Mouse (Mus musculus): ENCODE data around the gene Arhgap1.

The Arhgap1 gene

DNA sequence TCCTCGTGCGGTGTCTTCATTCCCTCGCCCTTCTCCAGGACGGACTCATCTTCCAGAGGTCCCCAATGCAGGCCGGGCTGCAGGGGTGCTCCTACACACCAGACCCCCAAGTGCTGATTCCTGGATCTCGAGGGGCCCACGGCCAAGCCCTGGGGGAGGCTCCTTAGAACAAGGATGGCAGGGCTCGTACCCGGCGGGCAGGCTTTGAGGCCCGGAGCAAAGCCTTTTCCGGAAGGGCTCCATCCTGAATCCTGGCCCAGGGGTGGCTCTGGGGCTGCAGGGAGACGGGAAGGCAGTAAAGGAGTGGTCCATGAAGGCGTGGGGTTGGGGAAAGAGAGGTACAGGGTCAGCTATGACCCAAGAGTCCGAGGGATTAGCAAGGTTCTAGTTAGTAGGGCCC is 508 bp upstream of the Arhgap1 start:
- peak; percentile 20 for DNase-seq

DNA sequence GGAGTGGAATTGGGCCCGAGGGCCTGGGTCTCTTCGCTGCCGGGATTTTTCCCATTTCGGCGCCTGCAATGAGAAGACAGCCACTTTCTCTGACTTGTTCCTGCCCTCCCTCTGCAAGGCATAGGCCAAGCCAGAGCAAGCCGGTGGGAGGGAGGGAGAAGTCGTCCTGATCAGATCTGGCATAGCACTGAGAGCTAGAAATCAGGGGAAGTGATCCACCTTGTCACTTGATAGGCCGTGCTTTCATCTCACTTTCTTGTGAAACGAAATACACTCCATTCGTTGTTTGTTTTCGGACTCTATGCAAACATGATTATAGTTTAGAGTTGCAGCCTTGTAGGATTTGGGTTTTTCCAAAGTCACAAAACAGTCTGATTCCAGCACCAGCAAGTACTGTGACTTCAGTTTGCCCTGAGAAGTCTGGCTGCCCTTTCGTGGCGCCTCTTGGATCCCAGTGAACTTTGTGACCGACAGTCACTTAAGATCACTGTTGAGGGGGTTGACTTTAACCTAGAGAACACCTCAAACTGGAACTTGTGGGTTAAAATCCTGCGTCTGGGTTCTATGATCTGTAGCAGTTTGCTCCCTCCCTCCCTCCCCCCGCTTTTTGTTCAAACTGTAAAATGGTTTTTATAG is 818 bp downstream of the Arhgap1 start:
- DNase-seq: no peak

DNA sequence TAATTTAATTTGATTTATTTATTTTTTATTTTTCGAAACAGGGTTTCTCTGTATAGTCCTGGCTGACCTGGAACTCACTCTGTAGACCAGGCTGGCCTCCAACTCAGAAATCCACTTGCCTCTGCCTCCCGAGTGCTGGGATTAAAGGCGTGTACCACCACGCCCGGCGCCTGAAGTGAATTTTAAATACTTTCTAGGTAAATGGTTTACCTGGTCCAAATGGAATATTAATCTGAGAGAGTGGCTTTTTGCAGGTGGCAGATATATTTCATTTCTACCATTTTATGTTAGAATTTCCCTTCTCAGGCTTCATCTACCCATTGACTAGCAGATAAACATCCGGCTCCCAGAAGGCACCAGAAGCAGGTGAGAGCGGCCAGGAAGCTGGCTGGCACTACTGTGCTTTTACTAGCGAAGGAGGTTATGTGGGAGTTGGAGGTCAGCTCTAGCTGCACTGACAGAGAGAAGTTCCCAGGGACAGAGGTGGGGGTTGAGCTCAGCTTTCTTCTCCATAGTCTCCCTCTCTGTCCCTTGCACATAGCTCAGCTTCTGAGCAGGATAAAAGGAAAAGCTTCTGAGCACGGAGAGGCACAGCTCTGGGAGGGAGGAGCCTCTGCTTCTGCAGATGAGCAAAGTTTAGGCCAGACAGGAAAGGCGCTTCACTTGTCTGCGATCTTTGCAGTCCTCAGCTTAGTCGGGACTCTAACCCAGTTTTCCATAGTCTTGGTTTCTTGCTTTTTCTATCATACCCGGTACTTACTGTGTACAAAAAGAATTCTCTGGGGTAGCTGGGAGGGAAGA is 2.0 kb downstream of the Arhgap1 start:
- DNase-seq: no peak

DNA sequence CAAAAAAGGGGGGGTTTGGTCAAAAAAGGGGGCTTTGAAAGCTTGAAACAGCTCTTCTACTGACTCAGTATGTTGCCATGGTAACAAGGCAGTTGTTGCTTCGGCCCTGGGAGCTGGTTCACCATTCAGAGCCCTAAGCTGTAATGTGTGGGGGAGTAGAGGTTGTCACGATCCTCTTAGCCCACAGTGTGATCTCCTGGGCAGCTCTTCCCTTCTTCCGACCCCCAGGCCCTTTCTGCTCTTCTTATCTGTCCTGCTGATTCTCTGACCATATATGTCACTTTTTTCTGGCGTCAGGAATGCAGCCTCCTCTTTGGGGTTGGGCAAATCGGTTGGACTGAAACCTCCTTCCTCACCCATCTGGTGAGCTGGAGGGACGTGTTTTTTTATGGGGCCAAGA is 3.2 kb downstream of the Arhgap1 start:
- no peak for DNase-seq

DNA sequence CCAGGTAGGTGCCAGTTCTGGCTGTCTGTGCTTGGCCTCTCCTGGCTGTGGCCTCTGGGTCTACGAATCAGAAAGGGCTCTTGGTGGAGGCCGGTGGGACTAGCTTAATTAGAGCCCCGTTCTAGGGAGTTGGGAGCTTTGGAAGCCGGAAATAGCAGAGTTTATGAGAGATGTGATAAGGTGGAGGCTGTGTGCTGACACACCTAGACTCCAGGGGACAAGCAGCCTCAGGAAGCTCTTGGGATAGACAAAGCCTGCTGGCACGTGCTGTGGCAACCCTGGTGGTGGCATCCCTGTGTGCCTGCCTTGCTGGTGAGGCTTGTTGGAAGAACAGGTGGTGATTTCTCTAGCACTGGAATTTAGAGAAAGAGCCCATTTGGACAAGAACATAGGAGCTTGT is 5.7 kb downstream of the Arhgap1 start:
- no peak for DNase-seq

DNA sequence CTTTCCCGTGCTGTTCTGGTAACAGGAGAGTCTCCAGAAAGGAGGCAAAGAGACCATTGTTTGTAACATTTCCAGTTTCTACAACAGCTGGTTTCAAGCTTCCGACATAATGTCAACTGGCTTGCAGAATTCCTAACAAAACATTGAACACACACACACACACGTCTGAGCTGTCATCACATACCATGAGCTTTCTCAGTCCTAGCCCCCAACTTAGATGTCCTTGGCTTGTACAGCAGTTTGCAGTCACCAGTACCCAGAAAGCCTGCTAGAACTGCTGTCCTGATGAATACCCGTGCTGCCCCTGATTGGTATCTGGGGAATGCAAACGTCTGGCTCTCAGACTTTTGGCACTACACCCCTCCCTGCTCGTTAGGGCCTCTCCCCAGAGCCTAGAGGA is 6.2 kb downstream of the Arhgap1 start:
- no peak for DNase-seq

DNA sequence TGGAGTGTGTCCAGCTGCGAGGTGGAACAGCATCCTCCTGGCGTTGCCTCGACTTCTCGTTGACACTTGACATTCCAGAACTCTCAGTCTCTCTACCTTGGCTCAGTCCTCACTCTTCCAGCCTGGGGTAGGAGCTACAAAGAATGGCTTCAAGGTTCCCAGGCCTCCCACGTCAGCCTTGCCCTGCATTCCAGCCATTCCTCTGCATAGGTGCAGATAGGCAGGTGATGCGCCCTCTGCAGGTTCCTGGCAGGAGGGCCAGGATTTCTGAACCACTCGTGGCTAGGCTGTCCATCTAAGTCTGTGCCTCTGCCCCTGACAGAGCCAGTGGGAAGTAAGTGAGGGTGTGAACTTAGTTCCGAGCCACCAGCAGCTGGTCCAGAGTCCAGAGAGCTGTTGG is 7.1 kb downstream of the Arhgap1 start:
- no peak for DNase-seq

DNA sequence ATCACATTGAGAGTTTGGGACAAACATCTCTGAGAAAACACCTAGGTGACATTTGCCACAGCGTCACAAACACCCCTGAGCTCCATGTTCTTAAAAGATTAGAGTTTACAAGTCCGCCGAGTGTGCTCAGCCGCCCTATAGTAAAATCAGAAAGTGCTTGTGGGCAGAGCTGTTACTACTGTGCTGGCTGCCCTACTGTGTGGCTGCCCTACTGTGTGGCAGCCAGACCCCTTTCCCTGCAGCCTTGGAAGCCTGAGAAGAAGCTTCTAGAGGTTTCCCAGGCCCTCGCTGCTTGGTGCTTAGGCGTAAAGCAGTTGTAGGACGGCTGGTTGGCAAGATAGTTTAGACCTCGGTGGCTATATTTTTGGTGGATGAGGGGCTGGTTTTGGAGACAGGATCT is 10.0 kb downstream of the Arhgap1 start:
- no peak for DNase-seq

DNA sequence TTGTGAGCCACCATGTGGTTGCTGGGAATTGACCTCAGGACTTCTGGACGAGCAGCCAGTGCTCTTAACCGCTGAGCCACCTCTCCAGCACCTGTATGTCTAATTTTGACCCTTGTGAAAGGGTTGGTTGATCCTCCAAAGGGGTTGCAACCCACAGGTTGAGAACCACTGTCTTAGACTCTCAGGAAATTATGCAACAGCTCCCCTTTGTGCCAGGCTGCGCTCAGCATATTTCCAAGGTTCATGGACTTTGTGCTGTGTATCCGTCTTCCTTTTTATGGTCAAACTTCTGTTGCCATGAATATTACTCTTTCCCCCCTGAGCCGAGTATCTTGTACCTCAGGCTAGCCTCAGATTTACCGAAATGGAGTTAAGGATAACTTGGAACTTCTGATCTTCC is 11.3 kb downstream of the Arhgap1 start:
- no peak for DNase-seq

DNA sequence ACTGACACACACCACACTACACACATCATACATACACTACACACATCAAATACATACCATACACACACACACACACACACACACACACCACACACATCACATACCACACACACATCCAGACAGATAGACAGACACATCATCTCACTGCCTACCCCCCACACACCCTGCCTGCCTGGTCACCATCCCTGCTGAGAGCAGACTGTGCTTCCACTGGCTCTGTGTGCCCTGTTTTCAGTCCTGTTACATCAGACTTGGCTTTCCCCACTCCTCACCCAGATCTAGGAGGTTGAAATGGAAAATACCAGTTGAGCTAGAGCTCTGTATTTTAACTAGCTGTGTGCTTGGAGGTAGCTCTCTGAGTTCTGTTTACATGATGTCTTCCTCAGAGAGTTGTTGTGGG is 15.1 kb downstream of the Arhgap1 start:
- no peak for DNase-seq

DNA sequence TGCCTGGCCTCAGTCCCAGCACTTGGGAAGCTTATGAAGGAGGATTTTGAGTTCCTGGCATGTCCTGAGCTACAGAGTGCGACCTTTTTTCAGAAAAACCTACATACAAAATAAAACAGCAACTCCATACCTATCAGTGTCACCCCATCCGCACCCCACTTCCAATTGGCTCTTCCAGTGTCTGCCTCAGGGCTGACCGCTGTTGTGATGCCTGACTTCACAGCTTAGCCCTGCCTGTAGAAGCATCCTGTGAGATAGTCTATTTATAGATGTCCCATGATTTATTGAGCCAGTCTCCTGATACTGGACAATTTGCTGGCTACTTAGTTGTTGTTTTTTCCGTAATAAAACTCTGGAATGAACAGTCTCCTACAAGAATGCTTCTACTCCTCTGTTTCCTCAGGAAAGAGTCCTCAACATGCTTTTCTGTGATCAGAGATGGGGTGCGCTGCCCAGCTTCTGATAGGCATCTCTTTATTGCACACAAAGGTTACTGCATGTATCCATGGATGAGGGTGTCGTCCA is 16.8 kb downstream of the Arhgap1 start:
- DNase-seq: no peak

DNA sequence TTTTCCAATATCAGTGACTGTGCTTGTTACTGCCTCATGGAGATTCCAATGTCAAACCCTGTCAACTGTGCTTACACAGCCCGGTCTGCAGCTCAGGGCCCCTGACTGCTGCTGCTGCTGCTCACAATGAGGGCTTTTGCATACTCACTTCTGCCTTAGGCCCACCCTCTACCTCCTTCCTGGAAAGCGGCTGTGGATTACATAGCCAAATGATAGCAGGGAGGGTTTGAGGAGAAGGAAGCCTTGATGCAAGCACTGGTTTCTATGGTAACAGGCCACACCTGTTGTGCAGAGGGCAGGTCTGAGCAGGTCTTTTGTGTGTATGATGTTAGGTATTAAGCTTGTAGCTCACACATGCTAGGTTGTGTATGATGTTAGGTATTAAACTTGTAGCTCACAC is 18.1 kb downstream of the Arhgap1 start:
- DNase-seq: no peak

DNA sequence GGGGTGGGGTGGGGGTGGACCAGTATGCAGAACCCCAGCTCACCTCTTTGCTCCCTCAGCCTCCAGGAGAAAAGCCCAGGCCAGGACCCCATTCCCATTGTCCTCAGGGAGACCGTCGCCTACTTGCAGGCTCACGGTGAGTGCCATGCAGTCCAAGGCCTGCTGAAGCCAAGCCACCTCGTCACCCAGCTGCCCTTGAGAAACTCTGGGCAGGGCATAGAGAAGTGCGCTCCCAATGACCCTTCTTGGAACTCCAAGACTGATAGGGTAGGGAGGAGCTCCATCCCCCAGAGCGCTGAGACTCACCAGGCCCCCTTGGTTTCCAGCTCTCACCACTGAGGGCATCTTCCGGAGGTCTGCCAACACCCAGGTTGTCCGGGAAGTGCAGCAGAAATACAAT is 19.7 kb downstream of the Arhgap1 start:
- no peak for DNase-seq

DNA sequence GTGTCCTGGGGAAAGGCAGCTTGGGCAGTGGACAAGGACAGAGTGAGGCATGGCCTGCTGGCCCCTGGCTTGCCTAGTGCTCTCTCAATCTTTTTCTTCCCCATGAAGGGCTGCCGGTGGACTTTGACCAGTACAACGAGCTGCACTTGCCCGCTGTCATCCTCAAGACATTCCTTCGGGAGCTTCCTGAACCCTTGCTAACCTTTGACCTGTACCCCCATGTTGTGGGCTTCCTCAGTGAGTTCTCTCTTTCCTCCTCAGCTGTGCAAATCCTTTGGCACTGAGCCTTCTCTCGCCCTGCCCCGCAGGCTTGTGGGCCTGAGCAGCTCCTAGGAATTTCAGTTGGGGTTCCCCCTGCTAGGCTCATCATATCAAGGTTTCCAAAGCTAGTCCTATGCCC is 20.4 kb downstream of the Arhgap1 start:
- no peak for DNase-seq

DNA sequence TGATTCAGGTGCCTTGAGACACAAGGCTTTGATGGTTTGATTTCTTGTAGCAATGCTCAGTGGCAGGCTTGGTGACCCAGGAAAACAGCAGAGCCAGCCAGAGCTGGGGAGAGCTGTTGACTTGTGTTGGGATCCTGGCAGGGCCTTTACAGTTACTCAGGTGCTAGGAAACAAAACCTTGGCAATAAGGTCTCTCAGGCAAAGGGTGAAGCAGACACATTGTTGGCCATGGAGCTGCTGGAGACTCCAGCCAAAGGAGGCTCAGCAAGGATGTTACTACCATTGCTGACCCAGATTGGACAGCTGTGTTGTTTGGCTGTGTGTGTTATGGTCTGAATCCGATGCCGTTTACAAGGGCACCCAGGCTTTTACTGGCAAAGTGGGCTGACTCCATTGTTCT is 23.9 kb downstream of the Arhgap1 start:
- DNase-seq: no peak

DNA sequence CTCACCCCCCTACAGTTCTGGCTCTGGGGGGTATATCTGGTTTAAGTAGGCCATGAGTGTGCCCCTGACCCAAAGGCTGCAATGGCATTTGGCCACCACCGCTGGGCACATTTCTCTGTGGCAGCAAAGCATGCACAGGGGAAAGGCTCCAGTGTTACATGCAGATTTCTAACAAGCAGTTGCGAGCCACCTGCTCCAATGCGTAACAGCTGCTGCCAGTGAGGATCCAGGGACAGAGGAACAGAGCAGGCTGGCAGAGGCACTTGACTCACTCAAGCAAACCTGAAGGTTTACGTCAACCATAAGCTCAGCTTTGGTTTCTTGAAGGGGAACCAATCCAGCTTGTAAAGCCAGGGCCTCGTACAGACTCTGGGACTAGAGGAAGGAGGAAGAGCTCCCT is 25.2 kb downstream of the Arhgap1 start:
- no peak for DNase-seq

DNA sequence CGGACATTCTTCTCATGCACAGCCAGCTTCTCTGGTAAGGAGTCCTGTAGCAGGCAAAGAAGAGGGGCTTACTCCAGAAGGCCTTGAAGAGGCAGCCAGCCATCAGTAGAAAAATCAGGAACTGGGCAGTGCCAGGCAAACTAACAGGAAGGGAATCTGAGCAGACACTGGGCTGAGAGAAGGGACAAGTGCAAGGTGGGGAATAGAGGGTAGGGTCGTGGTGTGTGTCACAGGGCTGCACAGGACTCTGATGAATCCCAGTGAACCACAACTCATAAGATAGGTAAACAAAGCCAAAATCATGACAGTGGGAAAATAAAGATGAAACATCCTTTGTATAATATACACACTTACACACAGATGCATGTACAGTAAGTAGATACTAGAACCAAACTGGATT is 26.8 kb downstream of the Arhgap1 start:
- DNase-seq: no peak

DNA sequence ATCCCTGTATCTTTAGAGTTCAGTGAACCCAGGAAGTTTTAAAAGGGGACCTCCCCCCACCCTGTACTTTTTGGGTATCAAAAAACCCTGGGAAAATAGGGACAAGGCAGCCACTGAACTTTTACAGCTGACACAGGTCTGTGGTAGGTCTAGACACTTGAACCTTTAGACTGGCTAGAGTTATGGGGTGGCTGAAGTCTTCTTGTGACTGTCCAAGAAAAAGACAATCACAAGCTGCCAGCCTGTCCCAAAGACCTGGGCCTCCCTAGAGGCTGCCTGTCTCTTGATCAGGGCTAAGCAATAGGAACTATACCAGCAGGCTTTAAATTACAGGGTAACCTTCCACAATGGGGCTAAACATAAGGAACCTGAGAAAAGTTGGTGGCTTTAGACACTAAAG is 27.3 kb downstream of the Arhgap1 start:
- no peak for DNase-seq

DNA sequence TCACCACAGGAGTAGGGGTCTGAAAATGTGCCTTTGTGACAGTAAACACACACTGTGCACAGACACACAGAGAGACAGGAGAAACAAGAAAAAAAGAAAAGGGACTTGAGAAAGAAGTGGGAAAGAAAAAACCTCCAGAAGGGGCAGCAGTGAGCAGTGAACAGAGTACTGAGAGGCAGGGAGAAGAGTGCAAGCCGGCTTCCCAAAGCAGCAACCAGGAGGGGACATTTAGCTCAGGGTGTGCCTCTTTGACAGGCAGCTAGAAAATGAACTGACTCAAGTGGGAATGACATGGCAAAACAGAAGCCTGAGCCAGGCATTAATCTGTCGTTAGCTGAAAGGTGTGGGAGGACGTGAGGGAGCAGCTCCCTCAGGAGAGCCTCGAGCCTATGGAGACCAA is 33.2 kb downstream of the Arhgap1 start:
- peak; percentile 23 for DNase-seq

DNA sequence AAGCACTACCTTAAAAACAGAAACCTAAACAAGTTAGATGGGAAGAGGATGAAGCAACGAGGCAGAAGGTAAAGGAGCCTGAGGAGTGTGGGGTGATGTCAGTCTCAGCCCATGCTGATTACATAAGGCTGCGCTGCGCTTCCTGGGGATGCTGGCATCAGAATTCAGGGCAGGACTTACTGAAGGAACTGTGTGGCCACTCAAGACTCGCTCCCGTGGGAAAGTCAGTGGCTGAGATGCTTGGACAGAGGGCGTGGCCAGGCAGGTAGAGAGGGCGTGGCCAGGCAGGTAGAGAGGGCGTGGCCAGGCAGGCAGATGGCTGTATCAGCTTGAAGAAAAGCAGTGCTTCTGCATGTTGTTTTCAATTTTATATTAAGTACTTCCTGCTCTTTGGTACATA is 34.3 kb downstream of the Arhgap1 start:
- no peak for DNase-seq

DNA sequence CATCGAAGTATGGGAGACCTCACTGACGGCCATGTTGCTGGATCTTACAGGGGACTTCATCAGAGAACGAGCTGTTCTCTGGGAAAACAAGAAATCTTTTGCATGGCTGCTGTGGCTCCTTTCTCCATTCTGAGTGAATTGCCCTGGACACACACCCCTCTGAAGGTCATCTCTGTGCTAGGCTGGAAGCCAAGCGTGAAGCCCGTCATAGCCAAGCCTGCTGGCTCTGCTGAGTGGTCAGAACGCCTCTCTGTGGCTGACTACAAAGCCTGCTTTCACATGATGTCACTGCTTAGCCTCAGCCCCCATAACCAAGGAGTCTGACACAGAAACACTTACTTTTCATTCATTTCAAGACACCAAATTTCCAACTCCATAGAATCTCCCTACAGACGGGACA is 39.8 kb downstream of the Arhgap1 start:
- no peak for DNase-seq

DNA sequence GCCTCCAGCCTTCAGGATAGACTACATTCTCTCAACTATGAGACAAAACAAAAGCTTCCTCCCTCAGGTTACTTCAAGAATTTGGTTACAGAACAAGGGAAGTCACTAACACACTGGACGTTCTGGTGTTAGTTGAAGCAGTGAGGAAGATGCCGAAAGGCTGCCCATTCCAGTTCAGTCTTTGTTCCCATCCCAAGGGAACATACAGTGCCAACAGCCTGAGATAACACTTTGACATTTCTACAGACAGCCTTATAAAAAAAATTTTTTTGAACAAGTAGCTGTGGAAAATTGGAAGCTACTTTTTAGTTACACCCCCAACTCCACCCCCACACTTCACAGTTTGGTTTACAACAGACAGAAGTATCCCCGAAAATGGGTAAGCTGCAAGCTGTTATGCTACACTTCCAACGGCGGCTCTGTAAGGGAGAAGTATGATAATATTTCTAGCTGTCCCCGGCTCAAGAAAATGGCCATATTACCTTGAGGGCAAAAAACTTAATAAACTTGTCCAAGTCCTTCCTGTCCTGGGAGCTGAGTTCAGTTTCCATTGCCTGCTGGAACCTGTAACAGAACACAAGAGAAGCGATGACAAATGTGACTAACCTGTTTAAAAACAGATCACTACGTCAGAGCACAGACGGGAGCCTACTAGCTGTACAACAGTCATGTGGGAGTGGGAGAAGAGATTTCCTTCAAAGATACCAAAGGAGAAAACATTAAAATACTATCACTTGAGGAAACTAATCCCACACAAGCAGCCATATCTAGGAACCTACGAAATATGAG is 46.0 kb downstream of the Arhgap1 start:
- DNase-seq: no peak

DNA sequence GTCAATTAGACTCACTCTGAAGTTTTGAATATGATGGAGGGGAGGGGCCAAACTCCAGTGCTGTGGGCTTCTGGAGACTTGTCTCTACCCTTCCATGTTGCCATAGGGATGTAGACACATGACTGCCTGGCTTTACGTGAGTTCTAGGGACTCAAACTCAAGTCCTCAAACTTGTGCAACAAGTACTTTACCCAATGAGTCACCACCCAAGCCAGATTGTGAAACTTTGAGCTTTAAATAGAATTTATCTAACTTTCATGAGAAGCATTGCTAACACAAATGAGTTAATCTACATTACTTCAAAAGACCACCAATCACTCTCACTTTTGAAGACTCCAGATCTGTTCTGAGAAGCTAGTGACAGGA is 46.5 kb downstream of the Arhgap1 start:
- no peak for DNase-seq

DNA sequence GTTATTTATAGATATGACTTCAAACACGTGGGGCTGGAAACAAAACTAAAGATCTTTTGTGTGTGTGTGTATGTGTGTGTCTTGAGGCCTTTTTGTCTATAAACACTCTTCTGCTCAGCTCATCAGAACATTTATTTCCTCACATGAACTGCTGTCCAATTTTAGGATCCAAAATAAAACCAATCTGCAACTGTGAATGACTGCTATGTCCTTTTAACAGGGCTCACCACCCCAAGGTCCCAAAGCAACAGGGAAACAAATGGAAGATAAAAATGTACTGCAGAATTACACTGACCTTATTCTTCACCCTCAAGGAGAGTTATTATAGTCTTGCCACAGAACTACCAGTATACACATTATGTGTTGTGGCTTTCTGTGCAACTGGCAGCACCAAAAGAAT is 49.6 kb downstream of the Arhgap1 start:
- DNase-seq: no peak
